9 mouse cellular contexts compared by ENCODE assay signal in genomic region chr1:193369091-193369490, GRCm38 (mm10). TPM values are rescaled to one million over a fixed set of nuclear protein-coding genes. Genes with fewer than 3 reads are reported as not detected.
A peak's percentile ranks its signal among the peaks of the same experiment; 100 is the strongest.
DNase-seq lines count a peak whose midpoint lies in the region; ATAC-seq and TF ChIP-seq lines count a peak whose summit lies in the region.
"Had no signal": no experiment of that assay in that cellular context is flagged by ENCODE, and none has a peak within 500 bp of the region (broad histone marks: within the 10 kb centered on the region; RNA-seq: fewer than 3 reads in every experiment).

No protein-coding gene starts in this region.

- peak overlapping the region; percentile 55 for H3K4me3 ChIP-seq in heart, embryonic 10.5 days
- peak overlapping the region; percentile 80 for H3K4me3 ChIP-seq in testis, adult 2 months (ENCODE audit: control insufficient read depth, low read depth, low read length)
- H3K4me3 ChIP-seq in limb, embryonic 13.5 days: peak overlapping the region; percentile 53

- H3K27ac ChIP-seq in heart, embryonic 10.5 days: peak overlapping the region; percentile 85
- no peak overlapping the region for H3K27ac ChIP-seq in testis, adult 2 months (ENCODE audit: control insufficient read depth, insufficient read depth, low read depth, low read length)
- H3K27ac ChIP-seq in limb, embryonic 13.5 days: no peak overlapping the region

- no peak for TF ChIP-seq POLR2A in testis, adult 2 months (IDR thresholded peaks at IDR 0.05; ENCODE audit: control insufficient read depth, low read depth, low read length)

- WGBS in heart, embryonic 10.5 days: 47% methylated on average over 8 of the region's 8 CpGs
- 43% methylated on average over 8 of the region's 8 CpGs for WGBS in limb, embryonic 13.5 days

- no peak for ATAC-seq in limb, embryonic 13.5 days (ENCODE audit: low FRiP score, low read depth)
- no peak for ATAC-seq in granulocyte monocyte progenitor cell, adult 5-6 weeks (replicated peaks; ENCODE audit: poor library complexity, severe bottlenecking)

- H3K4me2 ChIP-seq in limb, embryonic 13.5 days (replicated peaks): peak overlapping the region; percentile 76

- H3K9me3 ChIP-seq in heart, embryonic 10.5 days: no peaks in the 10 kb centered on the region
- H3K9me3 ChIP-seq in limb, embryonic 13.5 days: no peaks in the 10 kb centered on the region

- no peaks in the 10 kb centered on the region for H3K36me3 ChIP-seq in heart, embryonic 10.5 days
- no peaks in the 10 kb centered on the region for H3K36me3 ChIP-seq in testis, adult 2 months (ENCODE audit: control insufficient read depth, insufficient read depth, low read length)
- no peaks in the 10 kb centered on the region for H3K36me3 ChIP-seq in limb, embryonic 13.5 days

- no peak for TF ChIP-seq CTCF in testis, adult 2 months (IDR thresholded peaks at IDR 0.05; ENCODE audit: control insufficient read depth, insufficient read depth, insufficient replicate concordance, low read depth, low read length)

- peak overlapping the region; percentile 70 for H3K9ac ChIP-seq in limb, embryonic 13.5 days

- peaks cover 37% of the 10 kb centered on the region for H3K4me1 ChIP-seq in heart, embryonic 10.5 days
- peaks cover 2% of the 10 kb centered on the region for H3K4me1 ChIP-seq in testis, adult 2 months (ENCODE audit: control insufficient read depth, insufficient read depth, low read length)
- peaks cover 31% of the 10 kb centered on the region for H3K4me1 ChIP-seq in limb, embryonic 13.5 days

- no peak for DNase-seq in heart, embryonic 10.5 days (ENCODE audit: low spot score)
- no peak for DNase-seq in heart, adult 9 months (ENCODE audit: low spot score in 2 of 2)
- DNase-seq in testis, postnatal 14 days (ENCODE audit: low spot score): no peak
- DNase-seq in frontal cortex, postnatal 25 days (ENCODE audit: low spot score in 2 of 2): no peak
- no peak for DNase-seq in natural killer cell, adult 2 months (ENCODE audit: low spot score in 2 of 2)
- DNase-seq: lung, postnatal 10 days had no signal

- H3K27me3 ChIP-seq in heart, embryonic 10.5 days (ENCODE audit: insufficient read depth, poor library complexity, severe bottlenecking): peaks cover 4% of the 10 kb centered on the region; the same call in 1 of the 2 replicates
- no peaks in the 10 kb centered on the region for H3K27me3 ChIP-seq in testis, adult 2 months (ENCODE audit: control insufficient read depth, insufficient read depth, low read length)
- no peaks in the 10 kb centered on the region for H3K27me3 ChIP-seq in limb, embryonic 13.5 days

RNA-seq across cellular contexts. Expression of gene Camk1g, which starts 1.0 kb away (rescaled TPM):
- polyA plus RNA-seq in heart, embryonic 10.5 days (2016; fragmentation: Nextera tagmentation; extraction: Ambion mirVana): 7.2 and 8.3 TPM in 2 replicates
- polyA plus RNA-seq in testis, adult 2 months (2012; rRNA removed): 5.4 and 6.5 TPM in 2 replicates
- 15.5 and 16.0 TPM in 2 replicates for polyA plus RNA-seq in limb, embryonic 13.5 days (2015; fragmentation: Nextera tagmentation; extraction: Ambion mirVana)
- not detected in 2 replicates for total RNA-seq in granulocyte monocyte progenitor cell, adult 5-6 weeks (2014; fragmentation: Nextera tagmentation)
- total RNA-seq in granulocyte monocyte progenitor cell, adult 5-6 weeks (2017): not detected in 2 replicates
